Mouse (Mus musculus): ENCODE results near the gene Dusp10. TPM values are rescaled to one million over a fixed set of nuclear protein-coding genes. Genes with fewer than 3 reads are reported as not detected.

Dusp10 gene
- polyA plus RNA-seq, 1 experiment from 2014 or later = 14.4 TPM

DNA sequence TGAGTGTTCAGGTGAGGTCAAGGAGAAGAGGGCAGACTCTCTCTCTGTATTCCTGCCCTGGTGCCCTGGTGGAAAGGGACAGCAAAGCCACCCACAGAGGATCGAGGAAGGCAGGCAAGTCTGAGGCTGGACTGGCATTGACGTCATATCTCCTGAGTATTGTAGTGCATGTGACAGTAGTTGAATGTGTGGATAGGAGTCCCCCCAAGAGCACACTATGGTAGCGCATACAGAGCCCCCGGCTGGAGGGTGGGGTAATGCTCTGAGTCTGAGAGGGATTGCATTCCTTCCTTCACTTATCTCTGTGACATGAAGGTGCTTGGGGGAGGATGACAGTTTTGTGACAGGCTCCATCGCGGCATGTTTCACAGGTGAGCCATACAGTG, 6.6 kb downstream of the Dusp10 start:
- H3K27ac ChIP-seq (ENCODE audit: low read depth, low read length) = no peak overlapping the region
- no peak overlapping the region for H3K4me2 ChIP-seq
- no peak overlapping the region for H3K4me3 ChIP-seq (ENCODE audit: low read depth, low read length)
- peak; percentile 35; the same call in 1 of the 2 replicates for ATAC-seq (replicated peaks; ENCODE audit: insufficient number of reproducible peaks, low FRiP score, low TSS enrichment)
- H3K27me3 ChIP-seq (ENCODE audit: control insufficient read depth, insufficient read depth, low read length) = no peaks in the 10 kb centered on the region
- H3K4me1 ChIP-seq (ENCODE audit: control insufficient read depth, insufficient read depth, low read length) = 0 out of 2 replicates have a peak, but pooled peaks cover 10% of the 10 kb centered on the region
- H3K9ac ChIP-seq (ENCODE audit: low read depth, low read length) = no peak overlapping the region
- 25% methylated on average over 6 of the region's 6 CpGs for WGBS (ENCODE audit: insufficient replicate concordance)
- no peaks in the 10 kb centered on the region for H3K36me3 ChIP-seq (ENCODE audit: control insufficient read depth, insufficient read depth, low read length)
- H3K9me3 ChIP-seq (replicated peaks; ENCODE audit: control insufficient read depth, low read length) = no peaks in the 10 kb centered on the region

DNA sequence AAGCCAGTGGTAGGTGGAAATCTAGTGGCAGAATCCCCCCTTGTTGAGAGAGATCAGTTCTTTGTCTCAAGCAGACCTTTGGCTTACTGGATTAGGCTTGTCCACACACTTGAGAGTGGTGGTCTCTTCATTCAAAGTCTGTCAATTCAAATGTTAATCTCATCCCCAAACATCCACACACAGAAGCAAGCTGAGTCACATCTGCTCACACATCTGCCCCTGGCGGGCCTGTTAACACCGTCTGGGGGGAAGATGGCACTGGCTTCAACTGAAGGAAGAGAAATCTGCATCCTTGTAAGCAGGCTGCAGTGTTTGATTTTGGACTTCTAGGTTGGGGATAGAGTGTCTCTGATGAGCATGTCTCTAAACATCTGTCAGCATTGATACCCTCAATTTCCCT, 10.9 kb downstream of the Dusp10 start:
- Histone ChIP-seq H3K36me3 (ENCODE audit: control insufficient read depth, insufficient read depth, low read length) (no peaks in the 10 kb centered on the region), H3K4me2 (no peak overlapping the region), H3K9ac (ENCODE audit: low read depth, low read length) (no peak overlapping the region), H3K27ac (ENCODE audit: low read depth, low read length) (no peak overlapping the region), H3K4me3 (ENCODE audit: low read depth, low read length) (no peak overlapping the region), H3K27me3 (ENCODE audit: control insufficient read depth, insufficient read depth, low read length) (no peaks in the 10 kb centered on the region), H3K4me1 (ENCODE audit: control insufficient read depth, insufficient read depth, low read length) (0 out of 2 replicates have a peak, but pooled peaks cover 9% of the 10 kb centered on the region), H3K9me3 (replicated peaks; ENCODE audit: control insufficient read depth, low read length) (no peaks in the 10 kb centered on the region)
- WGBS (ENCODE audit: insufficient replicate concordance) = 54% methylated on average over 2 of the region's 2 CpGs
- ATAC-seq (replicated peaks; ENCODE audit: insufficient number of reproducible peaks, low FRiP score, low TSS enrichment) = no peak

DNA sequence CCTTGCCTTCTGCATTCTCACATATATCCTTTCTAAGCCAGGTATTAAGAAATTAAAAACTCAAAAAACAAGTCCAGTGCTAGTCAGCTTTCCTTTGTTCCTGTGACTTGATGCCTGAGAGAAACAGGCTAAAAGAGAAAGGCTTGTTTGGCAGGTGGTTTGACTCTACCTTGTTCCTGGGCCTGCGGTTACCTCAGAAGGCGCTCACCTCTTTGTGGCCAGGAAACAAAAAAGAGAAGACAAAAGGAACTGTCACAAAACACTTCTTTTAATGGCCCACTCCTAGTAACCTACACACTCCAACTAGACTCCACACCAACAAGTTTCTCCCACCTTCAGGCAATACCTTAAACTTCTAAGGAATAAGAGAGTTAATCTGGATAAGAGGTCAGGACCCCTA, 11.5 kb downstream of the Dusp10 start:
- Histone ChIP-seq H3K4me3 (ENCODE audit: low read depth, low read length) (no peak overlapping the region), H3K4me1 (ENCODE audit: control insufficient read depth, insufficient read depth, low read length) (0 out of 2 replicates have a peak, but pooled peaks cover 3% of the 10 kb centered on the region), H3K4me2 (no peak overlapping the region), H3K9me3 (replicated peaks; ENCODE audit: control insufficient read depth, low read length) (no peaks in the 10 kb centered on the region), H3K27me3 (ENCODE audit: control insufficient read depth, insufficient read depth, low read length) (no peaks in the 10 kb centered on the region), H3K27ac (ENCODE audit: low read depth, low read length) (no peak overlapping the region), H3K36me3 (ENCODE audit: control insufficient read depth, insufficient read depth, low read length) (no peaks in the 10 kb centered on the region), H3K9ac (ENCODE audit: low read depth, low read length) (no peak overlapping the region)
- no peak for ATAC-seq (replicated peaks; ENCODE audit: insufficient number of reproducible peaks, low FRiP score, low TSS enrichment)
- WGBS (ENCODE audit: insufficient replicate concordance) = 98% methylated on average over 2 of the region's 2 CpGs

DNA sequence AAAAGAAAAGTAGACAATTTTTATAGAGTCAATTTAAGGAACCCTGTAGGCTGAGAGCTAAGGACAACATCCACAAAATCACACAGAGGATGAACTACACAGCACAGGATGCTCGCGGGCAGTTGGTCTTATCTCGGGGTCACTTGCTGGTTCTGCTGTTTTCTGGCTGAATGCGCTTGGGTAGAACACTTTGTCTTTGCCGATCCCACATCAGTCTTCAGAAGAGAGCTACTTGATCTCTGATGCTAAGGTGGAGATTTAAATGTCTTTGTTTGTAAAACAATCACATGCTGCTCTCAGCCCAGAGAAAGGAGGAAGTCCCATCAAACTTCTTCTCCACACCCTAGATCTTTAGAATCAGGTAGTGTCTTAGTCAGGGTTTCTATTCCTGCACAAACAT, 12.0 kb downstream of the Dusp10 start:
- no peak overlapping the region for H3K9ac ChIP-seq (ENCODE audit: low read depth, low read length)
- no peak overlapping the region for H3K4me2 ChIP-seq
- no peak overlapping the region for H3K27ac ChIP-seq (ENCODE audit: low read depth, low read length)
- no peaks in the 10 kb centered on the region for H3K4me1 ChIP-seq (ENCODE audit: control insufficient read depth, insufficient read depth, low read length)
- no peaks in the 10 kb centered on the region for H3K9me3 ChIP-seq (replicated peaks; ENCODE audit: control insufficient read depth, low read length)
- H3K27me3 ChIP-seq (ENCODE audit: control insufficient read depth, insufficient read depth, low read length) = no peaks in the 10 kb centered on the region
- no peak for ATAC-seq (replicated peaks; ENCODE audit: insufficient number of reproducible peaks, low FRiP score, low TSS enrichment)
- H3K4me3 ChIP-seq (ENCODE audit: low read depth, low read length) = no peak overlapping the region
- WGBS (ENCODE audit: insufficient replicate concordance) = 83% methylated on average over 5 of the region's 5 CpGs
- H3K36me3 ChIP-seq (ENCODE audit: control insufficient read depth, insufficient read depth, low read length) = no peaks in the 10 kb centered on the region

DNA sequence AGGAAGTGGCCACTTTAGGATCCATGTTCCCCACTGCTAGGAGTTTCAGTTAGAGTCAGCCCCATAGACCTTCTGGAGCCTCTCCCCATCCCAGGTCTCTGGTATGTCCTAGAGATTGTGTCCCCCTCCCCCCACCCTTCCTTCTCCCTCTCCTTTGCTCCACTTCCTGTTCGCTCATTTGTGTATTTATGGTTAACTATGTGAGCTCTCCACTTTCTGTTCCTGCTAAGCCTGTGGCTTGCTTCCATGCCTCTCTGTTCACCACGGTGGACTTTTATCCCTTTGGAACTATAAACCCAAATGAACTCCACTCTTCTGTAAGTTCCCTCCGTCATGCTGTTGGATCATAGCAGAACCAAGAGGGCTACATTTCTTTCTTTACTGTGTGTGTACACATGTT, 13.9 kb downstream of the Dusp10 start:
- Histone ChIP-seq H3K9ac (ENCODE audit: low read depth, low read length) (no peak overlapping the region), H3K27ac (ENCODE audit: low read depth, low read length) (no peak overlapping the region), H3K4me1 (ENCODE audit: control insufficient read depth, insufficient read depth, low read length) (no peaks in the 10 kb centered on the region; the same call in 1 of the 2 replicates), H3K4me2 (no peak overlapping the region), H3K27me3 (ENCODE audit: control insufficient read depth, insufficient read depth, low read length) (no peaks in the 10 kb centered on the region), H3K36me3 (ENCODE audit: control insufficient read depth, insufficient read depth, low read length) (no peaks in the 10 kb centered on the region), H3K9me3 (replicated peaks; ENCODE audit: control insufficient read depth, low read length) (no peaks in the 10 kb centered on the region), H3K4me3 (ENCODE audit: low read depth, low read length) (no peak overlapping the region)
- no peak for ATAC-seq (replicated peaks; ENCODE audit: insufficient number of reproducible peaks, low FRiP score, low TSS enrichment)
- WGBS (ENCODE audit: insufficient replicate concordance) = 83% methylated on average over 3 of the region's 3 CpGs

DNA sequence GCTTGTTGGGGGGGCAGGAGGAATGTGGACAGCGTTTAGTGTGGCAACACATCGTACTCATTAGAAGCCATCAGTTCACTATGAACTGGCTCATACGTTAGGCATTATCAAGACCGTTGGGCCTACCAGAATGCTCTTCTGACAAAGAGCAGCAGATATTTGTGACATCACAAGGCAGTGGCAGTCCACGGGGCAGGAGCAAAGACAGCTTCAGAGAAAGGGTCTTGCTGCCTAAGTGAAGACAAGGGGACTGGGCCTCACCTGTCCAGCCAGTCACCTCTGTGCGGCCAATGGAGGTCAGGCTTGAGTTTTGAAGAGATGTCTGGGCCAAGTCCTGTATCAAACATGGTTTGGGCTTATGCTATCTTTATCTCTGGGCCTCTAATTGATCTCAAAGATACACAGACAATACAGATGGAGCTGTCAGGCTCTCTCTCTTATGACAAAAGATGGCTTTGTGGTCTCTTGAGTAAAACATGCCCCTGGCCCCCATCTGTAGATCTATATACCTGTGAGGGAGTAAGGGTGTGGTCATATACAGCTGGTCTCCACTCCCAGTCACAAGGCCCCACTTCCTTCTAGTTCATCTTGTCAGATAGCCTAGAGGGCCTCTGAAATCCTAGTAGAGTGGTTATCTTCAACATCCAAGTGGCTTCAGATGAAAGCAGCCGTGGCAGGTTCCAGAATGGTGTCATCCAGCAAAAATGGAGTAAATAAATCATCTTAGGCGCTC, 17.1 kb downstream of the Dusp10 start:
- H3K36me3 ChIP-seq (ENCODE audit: control insufficient read depth, insufficient read depth, low read length) = no peaks in the 10 kb centered on the region
- peaks cover 6% of the 10 kb centered on the region for H3K4me1 ChIP-seq (ENCODE audit: control insufficient read depth, insufficient read depth, low read length)
- WGBS (ENCODE audit: insufficient replicate concordance) = 87% methylated on average over 8 of the region's 8 CpGs
- no peak overlapping the region for H3K4me2 ChIP-seq
- no peak for ATAC-seq (replicated peaks; ENCODE audit: insufficient number of reproducible peaks, low FRiP score, low TSS enrichment)
- no peaks in the 10 kb centered on the region for H3K9me3 ChIP-seq (replicated peaks; ENCODE audit: control insufficient read depth, low read length)
- H3K4me3 ChIP-seq (ENCODE audit: low read depth, low read length) = no peak overlapping the region
- H3K9ac ChIP-seq (ENCODE audit: low read depth, low read length) = no peak overlapping the region
- H3K27ac ChIP-seq (ENCODE audit: low read depth, low read length) = no peak overlapping the region
- H3K27me3 ChIP-seq (ENCODE audit: control insufficient read depth, insufficient read depth, low read length) = no peaks in the 10 kb centered on the region

DNA sequence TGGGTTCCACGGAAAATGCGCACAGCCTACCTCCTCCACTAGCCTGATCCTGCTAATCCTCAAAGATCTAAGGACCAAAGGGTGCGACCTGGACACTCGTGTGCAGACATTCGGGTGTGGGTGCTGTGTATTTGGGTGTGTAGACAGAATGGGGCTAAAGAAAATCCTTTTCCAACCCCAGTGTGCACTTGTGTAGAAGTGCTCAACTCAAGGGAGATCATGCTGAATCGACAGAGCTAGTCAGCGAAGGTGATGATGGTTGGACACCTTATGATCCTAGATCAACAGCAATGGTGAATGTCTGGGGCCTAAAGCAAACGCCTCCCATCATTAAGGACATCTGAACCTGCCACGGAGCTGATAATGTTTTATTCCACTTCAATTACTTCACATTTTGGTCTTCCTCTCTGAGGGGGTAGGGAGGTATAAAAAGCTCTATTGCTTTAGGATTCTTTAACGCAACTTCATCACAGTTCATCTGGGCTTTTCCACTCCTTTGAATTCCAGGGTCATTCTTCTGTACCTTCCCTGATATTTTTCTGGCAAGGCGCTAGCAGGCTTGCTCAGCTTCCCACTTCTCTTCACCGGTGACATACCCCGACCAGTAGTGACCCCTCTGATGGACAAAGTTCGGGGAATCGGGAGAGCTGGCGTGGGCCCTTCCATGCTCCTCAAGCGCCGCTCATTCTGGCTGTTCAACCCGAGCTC, 19.7 kb downstream of the Dusp10 start:
- H3K4me1 ChIP-seq (ENCODE audit: control insufficient read depth, insufficient read depth, low read length) = peaks cover 17% of the 10 kb centered on the region
- H3K27me3 ChIP-seq (ENCODE audit: control insufficient read depth, insufficient read depth, low read length) = no peaks in the 10 kb centered on the region
- WGBS (ENCODE audit: insufficient replicate concordance) = 21% methylated on average over 19 of the region's 19 CpGs
- no peak for ATAC-seq (replicated peaks; ENCODE audit: insufficient number of reproducible peaks, low FRiP score, low TSS enrichment)
- peak overlapping the region; percentile 96 for H3K9ac ChIP-seq (ENCODE audit: low read depth, low read length)
- H3K27ac ChIP-seq (ENCODE audit: low read depth, low read length) = peak overlapping the region; percentile 98
- H3K36me3 ChIP-seq (ENCODE audit: control insufficient read depth, insufficient read depth, low read length) = peaks cover 2% of the 10 kb centered on the region; the same call in 1 of the 2 replicates
- H3K4me3 ChIP-seq (ENCODE audit: low read depth, low read length) = peak overlapping the region; percentile 74
- H3K4me2 ChIP-seq = peak overlapping the region; percentile 87
- H3K9me3 ChIP-seq (replicated peaks; ENCODE audit: control insufficient read depth, low read length) = no peaks in the 10 kb centered on the region

DNA sequence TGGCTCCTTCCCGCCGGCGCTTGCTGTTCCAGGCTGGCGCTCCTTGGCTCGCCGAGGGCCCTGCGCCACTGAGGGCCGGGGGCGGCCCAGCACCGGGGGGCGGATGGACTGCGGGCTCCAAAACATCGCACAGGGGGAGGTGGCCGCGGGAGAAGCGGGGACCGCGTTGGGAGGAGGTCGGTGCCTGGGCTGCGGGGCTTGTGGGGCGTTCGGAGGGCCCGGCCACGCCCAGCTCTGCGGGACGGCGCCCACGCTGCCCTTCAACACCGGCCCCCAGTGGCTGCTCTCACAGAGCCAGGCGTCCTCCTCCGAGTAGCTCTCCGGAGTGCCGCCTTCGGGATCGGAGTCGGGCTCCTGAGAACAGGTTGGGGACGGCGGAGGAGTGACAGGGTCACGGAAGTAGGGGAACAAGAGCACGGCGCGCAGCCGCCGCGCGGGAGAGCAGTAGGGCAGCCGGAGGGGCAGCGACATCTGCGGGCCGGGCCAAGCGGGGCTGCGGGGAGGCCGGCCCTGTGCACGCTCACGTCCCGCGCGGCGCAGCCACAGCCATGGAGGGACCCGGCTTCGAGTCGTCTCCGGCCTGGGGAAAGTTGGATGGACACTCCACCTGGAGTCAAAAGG, 20.4 kb downstream of the Dusp10 start:
- under 1% methylated on average over 63 of the region's 63 CpGs for WGBS (ENCODE audit: insufficient replicate concordance)
- peaks cover 17% of the 10 kb centered on the region for H3K4me1 ChIP-seq (ENCODE audit: control insufficient read depth, insufficient read depth, low read length)
- ATAC-seq (replicated peaks; ENCODE audit: insufficient number of reproducible peaks, low FRiP score, low TSS enrichment) = peak; percentile 73
- peak overlapping the region; percentile 96 for H3K9ac ChIP-seq (ENCODE audit: low read depth, low read length)
- H3K27ac ChIP-seq (ENCODE audit: low read depth, low read length) = peak overlapping the region; percentile 98
- H3K4me3 ChIP-seq (ENCODE audit: low read depth, low read length) = peak overlapping the region; percentile 74
- H3K9me3 ChIP-seq (replicated peaks; ENCODE audit: control insufficient read depth, low read length) = no peaks in the 10 kb centered on the region
- H3K36me3 ChIP-seq (ENCODE audit: control insufficient read depth, insufficient read depth, low read length) = peaks cover 2% of the 10 kb centered on the region; the same call in 1 of the 2 replicates
- peak overlapping the region; percentile 87 for H3K4me2 ChIP-seq
- no peaks in the 10 kb centered on the region for H3K27me3 ChIP-seq (ENCODE audit: control insufficient read depth, insufficient read depth, low read length)
